Mouse (Mus musculus): ENCODE results near the gene Ank3. TPM values are rescaled to one million over a fixed set of nuclear protein-coding genes. Genes with fewer than 3 reads are reported as not detected.

Gene Ank3
- polyA plus RNA-seq, 1 experiment, result not detected

- no peak for TF ChIP-seq GATA1 (IDR thresholded peaks at IDR 0.05; ENCODE audit: low read length)
Measured at GRCm38 (mm10) chr10:69569740-69570139, 171.2 kb downstream of the Ank3 start.

- no peak for TF ChIP-seq GATA1 (IDR thresholded peaks at IDR 0.05; ENCODE audit: low read length)
Measured at GRCm38 (mm10) chr10:69570466-69571288, 172.1 kb downstream of the Ank3 start.

GRCm38 (mm10) chr10:69571422-69571821 lies 172.8 kb downstream of the Ank3 start:
- no peak for TF ChIP-seq GATA1 (IDR thresholded peaks at IDR 0.05; ENCODE audit: low read length)

GRCm38 (mm10) chr10:69571972-69572371 lies 173.4 kb downstream of the Ank3 start:
- no peak for TF ChIP-seq GATA1 (IDR thresholded peaks at IDR 0.05; ENCODE audit: low read length)

GRCm38 (mm10) chr10:69573054-69573453 lies 174.5 kb downstream of the Ank3 start:
- TF ChIP-seq GATA1 (IDR thresholded peaks at IDR 0.05; ENCODE audit: low read length), result no peak

GRCm38 (mm10) chr10:69573746-69574145 lies 175.2 kb downstream of the Ank3 start:
- no peak for TF ChIP-seq GATA1 (IDR thresholded peaks at IDR 0.05; ENCODE audit: low read length)

GRCm38 (mm10) chr10:69574190-69574663 lies 175.7 kb downstream of the Ank3 start:
- TF ChIP-seq GATA1 (IDR thresholded peaks at IDR 0.05; ENCODE audit: low read length), result no peak

GRCm38 (mm10) chr10:69574894-69575293 lies 176.3 kb downstream of the Ank3 start:
- no peak for TF ChIP-seq GATA1 (IDR thresholded peaks at IDR 0.05; ENCODE audit: low read length)

- TF ChIP-seq GATA1 (IDR thresholded peaks at IDR 0.05; ENCODE audit: low read length), result no peak
Measured at GRCm38 (mm10) chr10:69575451-69575850, 176.9 kb downstream of the Ank3 start.

- TF ChIP-seq GATA1 (IDR thresholded peaks at IDR 0.05; ENCODE audit: low read length), result no peak
Measured at GRCm38 (mm10) chr10:69576264-69576663, 177.7 kb downstream of the Ank3 start.

GRCm38 (mm10) chr10:69577061-69577728 lies 178.6 kb downstream of the Ank3 start:
- TF ChIP-seq GATA1 (IDR thresholded peaks at IDR 0.05; ENCODE audit: low read length), result no peak

GRCm38 (mm10) chr10:69577729-69578061 lies 179.1 kb downstream of the Ank3 start:
- no peak for TF ChIP-seq GATA1 (IDR thresholded peaks at IDR 0.05; ENCODE audit: low read length)

GRCm38 (mm10) chr10:69579585-69579984 lies 181.0 kb downstream of the Ank3 start:
- no peak for TF ChIP-seq GATA1 (IDR thresholded peaks at IDR 0.05; ENCODE audit: low read length)

GRCm38 (mm10) chr10:69581525-69581924 lies 183.0 kb downstream of the Ank3 start:
- no peak for TF ChIP-seq GATA1 (IDR thresholded peaks at IDR 0.05; ENCODE audit: low read length)

- no peak for TF ChIP-seq GATA1 (IDR thresholded peaks at IDR 0.05; ENCODE audit: low read length)
Measured at GRCm38 (mm10) chr10:69583874-69584481, 185.4 kb downstream of the Ank3 start.

GRCm38 (mm10) chr10:69584566-69584965 lies 186.0 kb downstream of the Ank3 start:
- no peak for TF ChIP-seq GATA1 (IDR thresholded peaks at IDR 0.05; ENCODE audit: low read length)

All from G1E-ER4 (cell line).